Mouse (Mus musculus): ENCODE measurements at regions not wholly inside any gene's neighbourhood (a gene's known extent, or its start where the extent isn't known, plus 50 kb on each side); places are given as distances from the start of the nearest gene placed in this dataset.

DNA sequence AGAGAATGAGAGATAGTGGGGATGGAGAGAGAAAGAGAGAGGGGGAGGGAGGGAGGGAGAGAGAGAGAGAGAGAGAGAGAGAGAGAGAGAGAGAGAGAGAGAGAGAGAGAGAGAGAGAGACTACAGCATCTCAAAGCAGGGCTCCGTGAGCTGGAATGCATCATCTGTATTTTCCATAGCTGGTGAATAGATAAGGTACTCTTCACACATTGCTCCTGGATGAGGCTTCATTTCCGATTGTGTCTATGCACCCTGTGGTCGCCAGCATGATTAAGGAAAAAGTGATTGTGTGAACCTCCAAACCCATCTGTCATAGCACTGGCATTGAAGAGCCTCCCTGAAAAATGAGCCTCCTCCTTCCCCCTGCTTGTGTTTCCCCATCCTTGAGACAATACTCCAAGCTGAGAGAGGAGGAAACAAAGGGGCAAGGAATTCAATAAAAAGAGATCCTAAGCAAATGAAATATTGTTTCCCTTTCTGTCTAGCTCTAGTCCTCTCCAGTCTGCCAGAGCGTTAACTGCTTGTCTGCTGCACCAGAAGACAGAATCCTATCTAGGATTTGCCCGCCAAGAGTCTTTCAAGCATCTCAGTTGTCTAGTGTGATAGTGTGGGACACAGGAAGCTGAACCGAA is 130.4 kb upstream of the Spats2l start:
- no peak overlapping the region for H3K4me3 ChIP-seq (ENCODE audit: control insufficient read depth, low read depth, low read length)
- no peaks in the 10 kb centered on the region for H3K4me1 ChIP-seq (ENCODE audit: control insufficient read depth, insufficient read depth, low read length)
- no peak overlapping the region for H3K27ac ChIP-seq (ENCODE audit: control insufficient read depth, insufficient read depth, low read depth, low read length)
- no peak for TF ChIP-seq CTCF (IDR thresholded peaks at IDR 0.05; ENCODE audit: control insufficient read depth, insufficient read depth, insufficient replicate concordance, low read depth, low read length)
- no peak for TF ChIP-seq POLR2A (IDR thresholded peaks at IDR 0.05; ENCODE audit: control insufficient read depth, low read depth, low read length)
- no peaks in the 10 kb centered on the region for H3K36me3 ChIP-seq (ENCODE audit: control insufficient read depth, insufficient read depth, low read length)
- no peaks in the 10 kb centered on the region for H3K27me3 ChIP-seq (ENCODE audit: control insufficient read depth, insufficient read depth, low read length)

DNA sequence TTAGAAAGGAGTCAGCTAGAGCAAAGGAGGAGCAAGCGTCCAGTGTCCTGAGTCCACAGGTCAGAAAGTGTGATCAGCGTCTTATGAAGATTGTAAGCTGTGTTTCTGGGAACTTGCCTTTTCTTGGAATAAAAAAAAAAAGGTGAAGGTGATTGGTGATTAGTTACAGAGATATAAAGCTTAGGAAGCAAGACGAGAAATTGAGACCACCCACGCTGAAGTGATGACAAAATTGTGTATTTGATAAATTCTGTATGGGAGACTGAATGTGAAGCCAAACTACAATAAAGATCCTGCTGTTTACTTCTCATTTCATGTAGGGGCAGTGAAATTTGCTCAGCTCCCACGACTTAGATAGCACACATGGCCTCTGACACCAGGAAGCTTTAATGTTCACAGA is 109.0 kb upstream of the Spats2l start:
- Histone ChIP-seq H3K4me1 (ENCODE audit: control insufficient read depth, insufficient read depth, low read length) (no peaks in the 10 kb centered on the region), H3K4me3 (ENCODE audit: control insufficient read depth, low read depth, low read length) (no peak overlapping the region), H3K27me3 (ENCODE audit: control insufficient read depth, insufficient read depth, low read length) (no peaks in the 10 kb centered on the region), H3K36me3 (ENCODE audit: control insufficient read depth, insufficient read depth, low read length) (no peaks in the 10 kb centered on the region), H3K27ac (ENCODE audit: control insufficient read depth, insufficient read depth, low read depth, low read length) (no peak overlapping the region)
- TF ChIP-seq CTCF (IDR thresholded peaks at IDR 0.05; ENCODE audit: control insufficient read depth, insufficient read depth, insufficient replicate concordance, low read depth, low read length) = no peak
- TF ChIP-seq POLR2A (IDR thresholded peaks at IDR 0.05; ENCODE audit: control insufficient read depth, low read depth, low read length) = no peak

DNA sequence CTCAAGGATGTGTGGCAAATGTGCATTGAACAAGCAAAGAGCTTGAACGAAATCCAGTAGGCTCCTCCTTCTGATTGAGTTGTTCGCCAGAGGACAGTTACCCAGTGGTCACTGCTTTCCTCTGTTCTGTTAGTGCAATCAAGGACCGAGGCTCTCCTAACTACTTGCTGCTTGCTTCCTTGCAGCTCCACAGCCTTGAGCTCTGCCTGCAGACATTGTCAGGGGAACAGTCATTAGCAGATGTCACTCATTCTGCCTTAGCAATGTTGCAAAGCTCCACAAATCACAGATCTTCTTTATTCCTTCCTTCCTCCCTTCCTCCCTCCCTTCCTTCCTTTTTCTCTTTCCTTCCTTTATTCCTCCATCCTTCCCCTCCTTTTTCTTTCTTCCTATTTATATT is 108.2 kb upstream of the Spats2l start:
- TF ChIP-seq POLR2A (IDR thresholded peaks at IDR 0.05; ENCODE audit: control insufficient read depth, low read depth, low read length) = no peak
- no peak for TF ChIP-seq CTCF (IDR thresholded peaks at IDR 0.05; ENCODE audit: control insufficient read depth, insufficient read depth, insufficient replicate concordance, low read depth, low read length)
- Histone ChIP-seq H3K4me1 (ENCODE audit: control insufficient read depth, insufficient read depth, low read length) (no peaks in the 10 kb centered on the region), H3K27me3 (ENCODE audit: control insufficient read depth, insufficient read depth, low read length) (no peaks in the 10 kb centered on the region), H3K27ac (ENCODE audit: control insufficient read depth, insufficient read depth, low read depth, low read length) (no peak overlapping the region), H3K4me3 (ENCODE audit: control insufficient read depth, low read depth, low read length) (no peak overlapping the region), H3K36me3 (ENCODE audit: control insufficient read depth, insufficient read depth, low read length) (no peaks in the 10 kb centered on the region)

DNA sequence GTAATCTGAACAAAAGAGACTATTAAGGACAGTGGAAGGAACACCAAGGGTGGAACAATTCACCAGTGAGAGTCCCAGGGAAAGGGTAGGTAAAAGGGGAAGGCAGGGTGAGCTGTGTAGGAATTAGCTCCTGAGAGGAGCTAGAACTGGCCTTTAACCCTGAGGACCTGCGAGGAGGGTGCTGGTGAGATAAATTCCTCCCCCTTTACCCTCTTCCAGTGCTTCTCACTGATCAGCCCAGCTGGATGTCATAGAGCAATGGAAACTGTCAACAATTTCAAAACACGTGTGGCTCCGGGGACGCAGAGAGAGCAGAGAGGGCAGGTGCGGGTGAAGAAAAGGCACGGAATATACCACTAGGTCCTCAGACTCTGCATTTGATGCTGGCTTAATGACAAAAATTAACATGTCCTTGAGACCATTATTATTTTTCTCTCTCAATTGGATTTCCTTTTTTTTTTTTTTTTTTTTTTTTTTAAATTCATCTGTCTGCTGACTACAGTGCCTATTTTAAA is 107.7 kb upstream of the Spats2l start:
- Histone ChIP-seq H3K4me1 (ENCODE audit: control insufficient read depth, insufficient read depth, low read length) (no peaks in the 10 kb centered on the region), H3K27ac (ENCODE audit: control insufficient read depth, insufficient read depth, low read depth, low read length) (no peak overlapping the region), H3K36me3 (ENCODE audit: control insufficient read depth, insufficient read depth, low read length) (no peaks in the 10 kb centered on the region), H3K27me3 (ENCODE audit: control insufficient read depth, insufficient read depth, low read length) (no peaks in the 10 kb centered on the region), H3K4me3 (ENCODE audit: control insufficient read depth, low read depth, low read length) (no peak overlapping the region)
- TF ChIP-seq POLR2A (IDR thresholded peaks at IDR 0.05; ENCODE audit: control insufficient read depth, low read depth, low read length) = no peak

DNA sequence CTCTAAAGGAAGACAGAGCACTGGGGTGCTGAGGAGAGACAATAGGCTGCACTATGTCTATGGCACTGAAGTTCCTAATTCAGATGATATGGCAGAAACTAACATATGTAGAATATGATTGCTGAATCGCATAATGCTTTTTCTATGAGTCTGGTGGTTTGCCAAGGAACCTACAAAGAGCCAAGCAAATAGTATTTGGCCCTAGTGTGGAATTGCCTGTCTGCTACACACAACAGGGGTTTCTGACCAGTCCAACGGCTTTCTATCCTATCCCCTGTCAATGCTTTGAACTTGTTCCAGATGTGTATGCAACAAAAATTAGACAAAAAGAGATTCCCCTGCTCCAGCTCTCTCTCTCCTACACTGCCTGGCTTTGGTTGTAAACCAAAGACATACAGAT is 100.5 kb upstream of the Spats2l start:
- H3K27me3 ChIP-seq (ENCODE audit: control insufficient read depth, insufficient read depth, low read length) = no peaks in the 10 kb centered on the region
- no peak overlapping the region for H3K4me3 ChIP-seq (ENCODE audit: control insufficient read depth, low read depth, low read length)
- H3K4me1 ChIP-seq (ENCODE audit: control insufficient read depth, insufficient read depth, low read length) = no peaks in the 10 kb centered on the region
- no peaks in the 10 kb centered on the region for H3K36me3 ChIP-seq (ENCODE audit: control insufficient read depth, insufficient read depth, low read length)
- H3K27ac ChIP-seq (ENCODE audit: control insufficient read depth, insufficient read depth, low read depth, low read length) = no peak overlapping the region
- TF ChIP-seq POLR2A (IDR thresholded peaks at IDR 0.05; ENCODE audit: control insufficient read depth, low read depth, low read length) (no peak), CTCF (IDR thresholded peaks at IDR 0.05; ENCODE audit: control insufficient read depth, insufficient read depth, insufficient replicate concordance, low read depth, low read length) (no peak)

DNA sequence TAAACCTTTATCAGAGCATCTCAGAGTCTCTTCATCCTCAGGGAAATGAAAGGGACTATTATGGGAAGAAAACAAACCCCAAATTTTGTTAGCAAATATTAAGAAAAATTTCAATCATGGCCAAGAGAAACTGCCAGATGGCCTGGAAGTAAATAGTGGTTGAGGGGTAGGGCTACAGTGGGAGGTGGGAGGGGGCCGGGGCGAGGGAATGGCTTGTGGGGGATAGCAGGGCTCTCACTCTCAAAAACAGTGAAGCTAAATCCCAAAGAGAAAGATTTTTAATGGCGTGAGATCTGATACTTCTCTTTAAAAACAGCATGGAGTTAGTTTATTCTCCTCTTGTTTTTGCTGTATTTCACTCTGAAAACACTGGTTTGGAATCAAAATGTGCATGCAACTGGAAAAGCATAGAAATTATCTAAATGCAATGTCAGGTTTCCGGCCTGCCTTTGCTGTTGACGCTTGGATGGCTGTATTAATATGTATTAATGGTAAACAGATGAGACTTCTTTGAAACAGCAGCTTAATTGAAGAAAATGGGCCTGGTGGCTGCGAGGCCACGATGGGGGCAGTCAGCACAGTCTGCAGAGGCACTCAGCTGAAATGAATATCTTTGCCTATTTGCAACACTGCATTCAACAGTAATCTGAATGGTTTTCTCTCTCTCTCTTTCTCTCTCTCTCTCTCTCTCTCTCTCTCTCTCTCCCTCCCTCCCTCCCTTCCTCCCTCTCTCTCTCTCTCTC is 99.8 kb upstream of the Spats2l start:
- no peaks in the 10 kb centered on the region for H3K36me3 ChIP-seq (ENCODE audit: control insufficient read depth, insufficient read depth, low read length)
- no peaks in the 10 kb centered on the region for H3K4me1 ChIP-seq (ENCODE audit: control insufficient read depth, insufficient read depth, low read length)
- no peaks in the 10 kb centered on the region for H3K27me3 ChIP-seq (ENCODE audit: control insufficient read depth, insufficient read depth, low read length)
- H3K4me3 ChIP-seq (ENCODE audit: control insufficient read depth, low read depth, low read length) = no peak overlapping the region
- no peak for TF ChIP-seq CTCF (IDR thresholded peaks at IDR 0.05; ENCODE audit: control insufficient read depth, insufficient read depth, insufficient replicate concordance, low read depth, low read length)
- no peak for TF ChIP-seq POLR2A (IDR thresholded peaks at IDR 0.05; ENCODE audit: control insufficient read depth, low read depth, low read length)
- no peak overlapping the region for H3K27ac ChIP-seq (ENCODE audit: control insufficient read depth, insufficient read depth, low read depth, low read length)

DNA sequence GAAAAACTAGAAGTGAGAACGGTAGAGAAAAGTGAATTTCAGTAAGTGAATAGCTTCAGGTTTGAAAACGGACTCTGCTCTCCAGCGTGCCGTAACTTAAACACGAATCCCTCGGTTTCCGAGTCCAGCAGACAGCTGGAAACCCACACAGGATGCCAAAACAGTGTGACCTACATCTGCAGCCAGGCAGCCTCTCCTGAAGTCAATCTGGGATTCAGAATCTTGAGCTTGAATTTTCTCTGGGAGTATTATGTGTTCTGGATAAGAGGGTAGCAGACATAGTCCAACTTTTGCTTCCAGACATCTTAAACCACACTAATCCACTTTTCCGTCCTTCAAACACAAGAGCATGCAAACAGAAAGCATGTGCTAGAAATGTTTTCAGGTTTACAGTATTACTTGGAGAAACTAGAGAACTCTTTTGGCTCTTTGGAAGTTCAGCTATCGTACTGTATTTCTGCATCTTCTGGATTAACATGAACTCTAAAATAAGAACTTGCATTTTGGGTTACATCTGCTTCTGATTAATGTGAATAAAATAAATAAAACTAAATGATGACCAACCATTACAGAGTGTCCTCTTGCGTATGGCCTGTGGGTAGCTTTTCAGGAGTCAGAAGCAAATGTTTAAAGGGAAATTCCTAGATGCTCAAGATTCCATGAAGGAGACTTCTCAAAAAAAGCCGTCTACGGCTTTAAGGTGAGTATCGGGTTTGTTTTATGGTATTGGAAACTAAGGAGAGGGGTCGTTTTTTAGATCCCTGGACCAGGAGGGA is 89.4 kb upstream of the Spats2l start:
- no peaks in the 10 kb centered on the region for H3K27me3 ChIP-seq (ENCODE audit: control insufficient read depth, insufficient read depth, low read length)
- H3K36me3 ChIP-seq (ENCODE audit: control insufficient read depth, insufficient read depth, low read length) = no peaks in the 10 kb centered on the region
- no peak overlapping the region for H3K4me3 ChIP-seq (ENCODE audit: control insufficient read depth, low read depth, low read length)
- TF ChIP-seq CTCF (IDR thresholded peaks at IDR 0.05; ENCODE audit: control insufficient read depth, insufficient read depth, insufficient replicate concordance, low read depth, low read length) (no peak), POLR2A (IDR thresholded peaks at IDR 0.05; ENCODE audit: control insufficient read depth, low read depth, low read length) (no peak)
- no peaks in the 10 kb centered on the region for H3K4me1 ChIP-seq (ENCODE audit: control insufficient read depth, insufficient read depth, low read length)
- H3K27ac ChIP-seq (ENCODE audit: control insufficient read depth, insufficient read depth, low read depth, low read length) = no peak overlapping the region

Data from testis, adult 2 months (tissue).